Mouse (Mus musculus): Measurements from ENCODE around the gene Rgp1. TPM values are rescaled to one million over a fixed set of nuclear protein-coding genes. Genes with fewer than 3 reads are reported as not detected.

Rgp1 gene
- 3.9 TPM for polyA plus RNA-seq (2014; fragmentation: Illumina TruSeq; extraction: RNeasy Lipid Tissue Mini Kit (QIAGEN cat#74804); ENCODE audit: low read depth, low replicate concordance)

GRCm38 (mm10) chr4:43578376-43579204, at the start of gene Rgp1, which contains the start of gene Gba2:
Gene Rgp1 (plus strand): TSS chr4:43578715.
Gene Gba2 (minus strand): TSS chr4:43578873.

GRCm38 (mm10) chr4:43561997-43562768, 16.3 kb upstream of the Rgp1 start, which contains the start of the genes Creb3 and Tln1:
Gene Creb3 (plus strand): TSS chr4:43562332.
Gene Tln1 (minus strand): TSS chr4:43562691.

GRCm38 (mm10) chr4:43584444-43585416, 6.2 kb downstream of the Rgp1 start, which contains the start of gene Msmp:
Gene Msmp (minus strand): TSS chr4:43584494.

GRCm38 (mm10) chr4:43631046-43631955, 52.8 kb downstream of the Rgp1 start, which contains the start of gene Npr2:
Gene Npr2 (plus strand): TSS chr4:43631935.

Other genes starting within 250 kb of the Rgp1 start
- gene Rusc2, start 196.7 kb upstream of the Rgp1 start, polyA plus RNA-seq (2014; fragmentation: Illumina TruSeq; extraction: RNeasy Lipid Tissue Mini Kit (QIAGEN cat#74804); ENCODE audit: low read depth, low replicate concordance), result 0.87 TPM
- gene Fam166b, start 149.6 kb upstream of the Rgp1 start, polyA plus RNA-seq (2014; fragmentation: Illumina TruSeq; extraction: RNeasy Lipid Tissue Mini Kit (QIAGEN cat#74804); ENCODE audit: low read depth, low replicate concordance), result not detected
- gene Tesk1, start 136.8 kb upstream of the Rgp1 start, polyA plus RNA-seq (2014; fragmentation: Illumina TruSeq; extraction: RNeasy Lipid Tissue Mini Kit (QIAGEN cat#74804); ENCODE audit: low read depth, low replicate concordance), result 0.58 TPM
- gene Cd72, start 124.1 kb upstream of the Rgp1 start, polyA plus RNA-seq (2014; fragmentation: Illumina TruSeq; extraction: RNeasy Lipid Tissue Mini Kit (QIAGEN cat#74804); ENCODE audit: low read depth, low replicate concordance), result 1.6 TPM
- not detected for gene Sit1, start 95.0 kb upstream of the Rgp1 start, polyA plus RNA-seq (2014; fragmentation: Illumina TruSeq; extraction: RNeasy Lipid Tissue Mini Kit (QIAGEN cat#74804); ENCODE audit: low read depth, low replicate concordance)
- gene Ccdc107, start 85.8 kb upstream of the Rgp1 start, polyA plus RNA-seq (2014; fragmentation: Illumina TruSeq; extraction: RNeasy Lipid Tissue Mini Kit (QIAGEN cat#74804); ENCODE audit: low read depth, low replicate concordance), result 10.8 TPM
- 1.4 TPM for gene Arhgef39, start 79.0 kb upstream of the Rgp1 start, polyA plus RNA-seq (2014; fragmentation: Illumina TruSeq; extraction: RNeasy Lipid Tissue Mini Kit (QIAGEN cat#74804); ENCODE audit: low read depth, low replicate concordance)
- not detected for gene Car9, start 71.7 kb upstream of the Rgp1 start, polyA plus RNA-seq (2014; fragmentation: Illumina TruSeq; extraction: RNeasy Lipid Tissue Mini Kit (QIAGEN cat#74804); ENCODE audit: low read depth, low replicate concordance)
- gene Tpm2, start 55.0 kb upstream of the Rgp1 start, polyA plus RNA-seq (2014; fragmentation: Illumina TruSeq; extraction: RNeasy Lipid Tissue Mini Kit (QIAGEN cat#74804); ENCODE audit: low read depth, low replicate concordance), result 13.8 TPM
- gene Creb3, start 16.4 kb upstream of the Rgp1 start, polyA plus RNA-seq (2014; fragmentation: Illumina TruSeq; extraction: RNeasy Lipid Tissue Mini Kit (QIAGEN cat#74804); ENCODE audit: low read depth, low replicate concordance), result 30.6 TPM
- gene Tln1, start 16.0 kb upstream of the Rgp1 start, polyA plus RNA-seq (2014; fragmentation: Illumina TruSeq; extraction: RNeasy Lipid Tissue Mini Kit (QIAGEN cat#74804); ENCODE audit: low read depth, low replicate concordance), result 297 TPM
- 2.4 TPM for gene Gba2, start 158 bp downstream of the Rgp1 start, polyA plus RNA-seq (2014; fragmentation: Illumina TruSeq; extraction: RNeasy Lipid Tissue Mini Kit (QIAGEN cat#74804); ENCODE audit: low read depth, low replicate concordance)
- not detected for gene Msmp, start 5.8 kb downstream of the Rgp1 start, polyA plus RNA-seq (2014; fragmentation: Illumina TruSeq; extraction: RNeasy Lipid Tissue Mini Kit (QIAGEN cat#74804); ENCODE audit: low read depth, low replicate concordance)
- gene Npr2, start 53.2 kb downstream of the Rgp1 start, polyA plus RNA-seq (2014; fragmentation: Illumina TruSeq; extraction: RNeasy Lipid Tissue Mini Kit (QIAGEN cat#74804); ENCODE audit: low read depth, low replicate concordance), result 9.6 TPM
- gene Spag8, start 74.9 kb downstream of the Rgp1 start, polyA plus RNA-seq (2014; fragmentation: Illumina TruSeq; extraction: RNeasy Lipid Tissue Mini Kit (QIAGEN cat#74804); ENCODE audit: low read depth, low replicate concordance), result not detected
- gene Hint2, start 77.8 kb downstream of the Rgp1 start, polyA plus RNA-seq (2014; fragmentation: Illumina TruSeq; extraction: RNeasy Lipid Tissue Mini Kit (QIAGEN cat#74804); ENCODE audit: low read depth, low replicate concordance), result 3.3 TPM
- 2.6 TPM for gene Tmem8b, start 90.3 kb downstream of the Rgp1 start, polyA plus RNA-seq (2014; fragmentation: Illumina TruSeq; extraction: RNeasy Lipid Tissue Mini Kit (QIAGEN cat#74804); ENCODE audit: low read depth, low replicate concordance)
- 0.17 TPM for gene Fam221b, start 90.4 kb downstream of the Rgp1 start, polyA plus RNA-seq (2014; fragmentation: Illumina TruSeq; extraction: RNeasy Lipid Tissue Mini Kit (QIAGEN cat#74804); ENCODE audit: low read depth, low replicate concordance)
- not detected for gene Olfr70, start 122.1 kb downstream of the Rgp1 start, polyA plus RNA-seq (2014; fragmentation: Illumina TruSeq; extraction: RNeasy Lipid Tissue Mini Kit (QIAGEN cat#74804); ENCODE audit: low read depth, low replicate concordance)
- not detected for gene Olfr71, start 131.5 kb downstream of the Rgp1 start, polyA plus RNA-seq (2014; fragmentation: Illumina TruSeq; extraction: RNeasy Lipid Tissue Mini Kit (QIAGEN cat#74804); ENCODE audit: low read depth, low replicate concordance)
- gene Hrct1, start 148.5 kb downstream of the Rgp1 start, polyA plus RNA-seq (2014; fragmentation: Illumina TruSeq; extraction: RNeasy Lipid Tissue Mini Kit (QIAGEN cat#74804); ENCODE audit: low read depth, low replicate concordance), result not detected
- gene Spaar, start 151.3 kb downstream of the Rgp1 start, polyA plus RNA-seq (2014; fragmentation: Illumina TruSeq; extraction: RNeasy Lipid Tissue Mini Kit (QIAGEN cat#74804); ENCODE audit: low read depth, low replicate concordance), result 0.87 TPM
- not detected for gene Olfr159, start 192.3 kb downstream of the Rgp1 start, polyA plus RNA-seq (2014; fragmentation: Illumina TruSeq; extraction: RNeasy Lipid Tissue Mini Kit (QIAGEN cat#74804); ENCODE audit: low read depth, low replicate concordance)
- not detected for gene Olfr156, start 245.2 kb downstream of the Rgp1 start, polyA plus RNA-seq (2014; fragmentation: Illumina TruSeq; extraction: RNeasy Lipid Tissue Mini Kit (QIAGEN cat#74804); ENCODE audit: low read depth, low replicate concordance)

All from adrenal gland, adult 10 weeks (tissue).